Mouse (Mus musculus) CD4-positive, CD25-positive, alpha-beta regulatory T cell, adult 9 weeks (primary cell): ENCODE data around the gene Tut4. TPM values are rescaled to one million over a fixed set of nuclear protein-coding genes. Genes with fewer than 3 reads are reported as not detected.

Experiments used
- polyA plus RNA-seq: library from polyadenylated mRNA; unstranded; fragments of 100-300 nt; shearing (Covaris generic); gene quantifications from one replicate; pipeline ENCODE4 v1.2.1, GENCODE M21; 2017

Tut4 gene
- 40.5 TPM for polyA plus RNA-seq

GRCm38 (mm10) chr4:108459231-108460155 lies at the start of gene Tut4:
Gene Tut4, plus strand, starts transcription at chr4:108459426.

GRCm38 (mm10) chr4:108578840-108579742 lies 119.9 kb downstream of the Tut4 start, which contains the start of the genes Prpf38a and Orc1:
Gene Prpf38a, minus strand, starts transcription at chr4:108579336.
Gene Orc1, plus strand, starts transcription at chr4:108579423.

Other genes with a start within 250 kb of the Tut4 start
- not detected for gene Zyg11a, start 241.4 kb upstream of the Tut4 start, polyA plus RNA-seq
- 16.9 TPM for gene Zyg11b, start 158.3 kb upstream of the Tut4 start, polyA plus RNA-seq
- gene Coa7, start 131.3 kb upstream of the Tut4 start, polyA plus RNA-seq = 27.3 TPM
- gene Shisal2a, start 76.1 kb upstream of the Tut4 start, polyA plus RNA-seq = not detected
- 4.5 TPM for gene Gpx7, start 52.5 kb upstream of the Tut4 start, polyA plus RNA-seq
- gene Prpf38a, start 119.9 kb downstream of the Tut4 start, polyA plus RNA-seq = 71.7 TPM
- gene Orc1, start 120.0 kb downstream of the Tut4 start, polyA plus RNA-seq = 1.2 TPM
- 104 TPM for gene Cc2d1b, start 160.5 kb downstream of the Tut4 start, polyA plus RNA-seq